Mouse (Mus musculus): ENCODE results near the gene St13.

- TF ChIP-seq NELFE (IDR thresholded peaks at IDR 0.05; ENCODE audit: low read depth, low read length), result no peak
- TF ChIP-seq GABPA (IDR thresholded peaks at IDR 0.05; ENCODE audit: insufficient replicate concordance, low read depth, low read length), result no peak
- no peak for TF ChIP-seq TCF12 (IDR thresholded peaks at IDR 0.05; ENCODE audit: low read depth, low read length)
- no peak for TF ChIP-seq RCOR1 (conservative IDR thresholded peaks at IDR 0.05; ENCODE audit: low read depth, low read length)
- TF ChIP-seq RAD21 (IDR thresholded peaks at IDR 0.05; ENCODE audit: low read depth, low read length), result no peak
- no peak for TF ChIP-seq POLR2A (IDR thresholded peaks at IDR 0.05; ENCODE audit: low read depth, low read length)
Observed at GRCm38 (mm10) chr15:81362501-81362900, 37.4 kb downstream of the St13 start.

All from CH12.LX (cell line).